Mouse (Mus musculus) ES-E14 (cell line): ENCODE results near the gene Ptcd2. TPM values are rescaled to one million over a fixed set of nuclear protein-coding genes. Genes with fewer than 3 reads are reported as not detected.

Source experiments
- DNase-seq: peaks from one replicate; pipeline ENCODE4 v3.0.0-alpha.2; 2013; ENCODE audit warnings: low read depth, low spot score
- H3K27ac ChIP-seq: 2 replicates; pipeline ENCODE4 v1.5.1; 2012; ENCODE audit warnings: low read depth, mild to moderate bottlenecking, low read length, moderate library complexity, mixed read lengths; ENCODE audit not compliant: poor library complexity, insufficient read depth, severe bottlenecking
- H3K36me3 ChIP-seq: 2 replicates; pipeline ENCODE4 v1.6.1; 2012; ENCODE audit warnings: mild to moderate bottlenecking, low read length, moderate library complexity, mixed read lengths; ENCODE audit not compliant: control insufficient read depth, poor library complexity, insufficient read depth, severe bottlenecking
- H3K4me1 ChIP-seq, 2 experiments: fragments of 150-350 bp in 1 of 2; sonication (generic) in 1 of 2; 2 replicates each; pipeline ENCODE4 v1.6.1; 2012; ENCODE audit warnings: low read length in 2 of 2, mild to moderate bottlenecking in 1 of 2, mixed read lengths in 1 of 2; ENCODE audit not compliant: control insufficient read depth in 2 of 2, insufficient read depth in 2 of 2, poor library complexity in 1 of 2
- H3K4me3 ChIP-seq, 2 experiments: fragments of 150-350 bp in 1 of 2; sonication (generic) in 1 of 2; 2 replicates each; pipeline ENCODE4 v1.5.1; 2012; ENCODE audit warnings: low read length in 2 of 2, low read depth in 1 of 2, mild to moderate bottlenecking in 1 of 2, mixed read lengths in 1 of 2; ENCODE audit not compliant: insufficient read depth in 1 of 2, poor library complexity in 1 of 2, severe bottlenecking in 1 of 2
- H3K9ac ChIP-seq: 2 replicates; pipeline ENCODE4 v1.6.1; 2012; ENCODE audit warnings: low read depth, mild to moderate bottlenecking, low read length, mixed read lengths; ENCODE audit not compliant: poor library complexity, insufficient read depth, severe bottlenecking
- H3K9me3 ChIP-seq: fragments of 150-350 bp; sonication (generic); 2 replicates; pipeline ENCODE4 v1.6.1; 2012; ENCODE audit warnings: low read depth, mild to moderate bottlenecking, low read length; ENCODE audit not compliant: control insufficient read depth, insufficient read depth
- CHD2 ChIP-seq: IDR thresholded peaks from 2 replicates; pipeline ENCODE4 v1.6.1; 2014; ENCODE audit warnings: mild to moderate bottlenecking, low read depth, low read length, inconsistent platforms
- HCFC1 ChIP-seq: IDR thresholded peaks from 2 replicates; pipeline ENCODE4 v1.6.1; 2012; ENCODE audit warnings: low read length, inconsistent platforms, borderline replicate concordance; ENCODE audit not compliant: insufficient read depth
- MAFK ChIP-seq: IDR thresholded peaks from 2 replicates; pipeline ENCODE4 v1.6.1; 2014; ENCODE audit warnings: mild to moderate bottlenecking, low read depth, low read length, inconsistent platforms; ENCODE audit not compliant: insufficient read depth
- ZC3H11A ChIP-seq: IDR thresholded peaks from 2 replicates; pipeline ENCODE4 v1.6.1; 2012; ENCODE audit warnings: low read depth, mild to moderate bottlenecking, inconsistent platforms, low read length, borderline replicate concordance
- ZNF384 ChIP-seq: IDR thresholded peaks from 2 replicates; pipeline ENCODE4 v1.6.1; 2012; ENCODE audit warnings: low read depth, low read length, inconsistent platforms
- in situ Hi-C, 2 experiments: fragments of 600-800 bp; cut with MboI; formaldehyde crosslinking; loops; one replicate each; pipeline ENCODE4 v1.15.1; 2025; ENCODE audit warnings: low sequenced_read_pairs in 2 of 2, inconsistent platforms in 1 of 2; ENCODE audit not compliant: unreplicated experiment in 2 of 2
- total RNA-seq: library from RNA; depleted of rRNA; stranded (reverse); fragments of 300-350 nt; gene quantifications from 2 replicates; pipeline ENCODE4 v1.2.3, GENCODE M21; 2012

Ptcd2 gene
- total RNA-seq, 1 experiment: 24.6 TPM

DNA sequence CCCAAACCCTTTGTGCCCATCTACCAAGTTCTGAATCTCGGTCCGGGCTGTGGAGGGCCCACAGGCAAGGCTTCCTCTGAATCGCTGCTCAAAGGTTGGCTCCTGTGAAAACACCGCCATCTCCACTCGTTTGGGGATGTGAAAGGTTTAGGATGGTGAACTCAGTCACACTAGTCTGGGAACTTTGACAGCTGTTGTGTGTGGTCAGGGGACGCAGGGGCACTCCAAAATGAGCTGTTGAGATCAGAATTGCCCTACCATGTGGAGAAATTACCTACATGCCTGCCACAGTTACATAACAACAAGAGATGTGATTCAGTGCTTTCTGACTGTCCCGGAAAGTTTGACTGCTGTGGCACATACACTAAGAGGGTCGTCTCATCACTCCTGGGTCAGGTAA, 36.1 kb downstream of the Ptcd2 start:
- H3K9me3 ChIP-seq: no peaks in the 10 kb centered on the region
- H3K4me3 ChIP-seq: no peak overlapping the region
- H3K4me1 ChIP-seq: no peaks in the 10 kb centered on the region
- no peak for DNase-seq
- TF ChIP-seq ZC3H11A: no peak
- H3K27ac ChIP-seq: no peak overlapping the region
- H3K36me3 ChIP-seq: no peaks in the 10 kb centered on the region
- in situ Hi-C loops: no loop called here
- H3K9ac ChIP-seq: no peak overlapping the region

DNA sequence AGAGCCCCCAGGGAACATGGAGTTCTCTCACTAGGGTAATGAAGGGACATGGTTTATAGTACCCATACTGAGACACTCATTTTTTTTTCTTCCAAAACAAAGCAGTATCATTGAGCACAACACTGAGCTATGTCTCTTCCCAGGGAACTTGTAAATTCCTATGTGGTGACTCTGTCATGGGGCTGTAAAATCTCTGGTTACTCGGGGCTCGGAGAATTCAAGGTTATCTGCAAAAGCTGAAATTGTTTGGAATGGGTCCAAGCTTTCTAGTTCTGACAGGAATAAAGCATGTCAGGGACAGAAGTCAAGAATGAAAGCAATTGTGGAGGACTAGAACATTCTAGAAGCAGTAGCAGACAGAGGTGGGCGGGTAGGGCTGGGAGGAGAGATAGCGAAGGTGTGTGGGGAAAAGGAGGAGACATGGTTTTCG, 36.6 kb downstream of the Ptcd2 start:
- Histone ChIP-seq H3K4me3 (no peak overlapping the region), H3K9me3 (no peaks in the 10 kb centered on the region), H3K4me1 (no peaks in the 10 kb centered on the region), H3K27ac (no peak overlapping the region), H3K36me3 (no peaks in the 10 kb centered on the region), H3K9ac (no peak overlapping the region)
- in situ Hi-C loops: no loop called here
- no peak for DNase-seq
- TF ChIP-seq HCFC1 (no peak), ZNF384 (no peak), ZC3H11A (no peak), MAFK (no peak), CHD2 (no peak)

DNA sequence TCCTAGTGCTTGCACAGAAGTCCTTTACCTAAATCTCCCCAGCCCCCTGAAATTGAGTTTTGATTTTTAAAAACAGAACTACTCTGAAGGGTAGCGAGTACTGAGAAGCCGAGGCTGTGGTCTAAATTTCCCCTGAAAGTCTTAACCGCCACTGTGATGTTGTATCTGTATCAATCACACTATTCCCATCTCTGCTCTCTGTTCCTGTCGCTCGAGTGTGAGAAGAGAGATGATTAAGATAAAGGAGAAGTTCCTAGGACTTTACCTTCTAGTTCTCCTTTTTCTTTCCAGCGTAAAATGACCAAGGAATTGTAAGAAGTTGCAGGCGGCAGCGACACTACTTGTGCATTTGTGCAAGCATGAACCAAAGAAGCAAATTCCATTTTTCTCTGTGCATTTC, 38.3 kb downstream of the Ptcd2 start:
- no peak for TF ChIP-seq ZC3H11A
- no peak for TF ChIP-seq CHD2
- TF ChIP-seq ZNF384: no peak
- TF ChIP-seq MAFK: no peak
- no peak for TF ChIP-seq HCFC1
- H3K4me1 ChIP-seq: no peaks in the 10 kb centered on the region
- no peak overlapping the region for H3K4me3 ChIP-seq

DNA sequence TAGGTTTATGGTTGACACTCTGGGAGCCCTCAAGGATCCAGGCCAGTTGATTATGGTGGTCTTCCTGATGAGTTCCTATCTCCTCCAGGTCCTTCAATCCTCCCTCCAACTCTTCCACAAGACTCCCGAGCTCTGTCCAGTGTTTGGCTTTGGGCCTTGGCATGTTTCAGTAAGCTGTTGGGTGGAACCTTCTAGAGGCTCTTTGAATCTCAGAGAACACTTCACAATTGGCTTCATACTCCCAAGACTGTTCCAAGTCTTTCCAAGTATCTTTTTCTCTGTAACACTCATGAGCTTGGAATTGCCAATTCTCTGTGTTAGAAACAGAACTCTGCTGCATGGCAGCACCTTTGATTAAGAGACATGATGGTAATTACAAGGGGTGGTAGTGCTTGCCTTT, 39.3 kb downstream of the Ptcd2 start:
- Histone ChIP-seq H3K4me1 (no peaks in the 10 kb centered on the region), H3K36me3 (no peaks in the 10 kb centered on the region), H3K9me3 (no peaks in the 10 kb centered on the region), H3K9ac (no peak overlapping the region), H3K27ac (no peak overlapping the region), H3K4me3 (no peak overlapping the region)
- TF ChIP-seq CHD2: no peak
- no peak for TF ChIP-seq HCFC1
- no peak for TF ChIP-seq MAFK
- TF ChIP-seq ZNF384: no peak
- no peak for TF ChIP-seq ZC3H11A
- DNase-seq: no peak
- in situ Hi-C loops: no loop called here

More for the DNA sequence above, 38.3 kb downstream of the Ptcd2 start:
- in situ Hi-C loops: no loop called here
- Histone ChIP-seq H3K9ac (no peak overlapping the region), H3K27ac (no peak overlapping the region), H3K36me3 (no peaks in the 10 kb centered on the region), H3K9me3 (no peaks in the 10 kb centered on the region)
- DNase-seq: no peak

DNA sequence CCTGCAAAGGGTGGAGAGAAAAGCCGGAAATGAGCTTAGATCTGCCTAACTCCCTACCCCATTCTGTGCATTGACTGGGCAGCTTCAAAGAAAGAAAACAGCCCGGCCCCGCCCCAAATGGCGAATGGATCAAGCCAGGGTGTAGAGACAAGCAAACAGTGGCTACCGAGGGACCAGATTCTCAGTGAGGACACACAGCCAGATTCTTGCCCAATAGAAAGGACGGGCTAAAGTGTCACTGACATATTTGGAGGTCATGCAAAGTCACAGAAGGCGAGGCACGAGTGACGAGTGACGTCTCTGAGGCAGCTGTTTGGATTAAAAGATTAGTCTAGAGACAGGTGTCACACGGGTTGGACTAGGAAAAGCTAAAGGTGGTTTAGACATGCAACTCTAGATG, 40.1 kb downstream of the Ptcd2 start:
- no peak overlapping the region for H3K4me3 ChIP-seq
- in situ Hi-C loops: no loop called here
- no peaks in the 10 kb centered on the region for H3K36me3 ChIP-seq
- TF ChIP-seq ZNF384: no peak
- TF ChIP-seq CHD2: no peak
- TF ChIP-seq MAFK: no peak
- no peak for TF ChIP-seq HCFC1
- TF ChIP-seq ZC3H11A: no peak
- no peak for DNase-seq
- H3K27ac ChIP-seq: no peak overlapping the region
- H3K4me1 ChIP-seq: no peaks in the 10 kb centered on the region
- H3K9me3 ChIP-seq: no peaks in the 10 kb centered on the region
- no peak overlapping the region for H3K9ac ChIP-seq
